Mouse (Mus musculus) liver, embryonic 14.5 days (tissue): ENCODE data around the gene Tfap2c.

Experiments
- CTCF ChIP-seq: IDR thresholded peaks from 2 replicates; pipeline ENCODE4 v1.5.1; 2016; ENCODE audit warnings: antibody characterized with exemption, low read depth, control low read depth
- EP300 ChIP-seq: IDR thresholded peaks from 2 replicates; pipeline ENCODE4 v1.6.1; 2016; ENCODE audit warnings: antibody characterized with exemption, low read depth

- TF ChIP-seq CTCF (no peak), EP300 (no peak)
Observed at GRCm38 (mm10) chr2:172546551-172546950, 2.8 kb upstream of the Tfap2c start.
